Mouse (Mus musculus): ENCODE results near the gene Lca5.

DNA sequence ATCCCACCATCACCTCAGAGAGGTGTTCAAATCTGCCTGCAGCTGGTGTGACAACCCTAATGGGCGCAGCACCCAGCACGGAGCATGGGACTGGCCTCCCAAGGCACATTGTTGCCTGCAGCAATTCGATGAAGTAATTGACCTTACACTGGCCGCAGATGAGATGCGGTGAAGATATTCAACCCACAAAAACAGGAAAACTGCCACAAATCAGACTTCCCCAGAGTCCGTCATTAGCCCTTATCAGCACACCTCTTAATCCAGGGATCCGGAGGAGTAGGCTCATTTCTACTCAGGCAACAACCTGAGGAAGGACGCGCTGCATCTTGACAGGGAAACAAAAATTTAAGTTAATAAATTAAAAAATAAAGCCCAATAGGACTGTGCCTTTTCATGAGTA, 6.2 kb upstream of the Lca5 start:
- TF ChIP-seq CTCF (conservative IDR thresholded peaks at IDR 0.05; ENCODE audit: low read length) (no peak), NANOG (IDR thresholded peaks at IDR 0.05; ENCODE audit: borderline replicate concordance, low read length) (no peak), POU5F1 (IDR thresholded peaks at IDR 0.05; ENCODE audit: borderline replicate concordance, low read length) (no peak)

Measured in E14TG2a.4 (cell line).